Mouse (Mus musculus) CD4-positive, CD25-positive, alpha-beta regulatory T cell, adult 2 months (primary cell): ENCODE results near the gene Atp6v0a2.

Experiments
- DNase-seq: peaks from one replicate; pipeline ENCODE4 v3.0.0-alpha.2; 2012; ENCODE audit warnings: low read depth, low spot score

Gene Atp6v0a2

DNA sequence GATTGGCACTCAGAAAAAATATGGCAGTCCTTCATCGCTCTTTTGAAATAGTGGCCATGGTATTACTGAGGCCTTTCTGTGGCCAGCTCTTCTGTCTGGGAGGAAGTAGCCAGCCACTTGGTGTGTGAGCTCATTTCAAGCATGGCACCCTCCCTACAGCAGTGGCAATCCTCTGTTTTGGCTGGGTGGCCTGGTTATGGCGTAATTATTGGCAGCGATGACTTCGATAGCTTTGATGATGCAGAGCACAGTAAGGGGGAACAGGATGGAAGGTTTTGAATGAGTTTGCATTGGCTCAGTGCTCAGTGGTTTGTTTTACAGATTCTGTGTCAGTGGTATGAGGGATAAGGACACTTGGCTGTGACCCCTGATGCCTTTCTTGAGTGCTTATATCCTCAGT lies 8.3 kb downstream of the Atp6v0a2 start:
- no peak for DNase-seq

DNA sequence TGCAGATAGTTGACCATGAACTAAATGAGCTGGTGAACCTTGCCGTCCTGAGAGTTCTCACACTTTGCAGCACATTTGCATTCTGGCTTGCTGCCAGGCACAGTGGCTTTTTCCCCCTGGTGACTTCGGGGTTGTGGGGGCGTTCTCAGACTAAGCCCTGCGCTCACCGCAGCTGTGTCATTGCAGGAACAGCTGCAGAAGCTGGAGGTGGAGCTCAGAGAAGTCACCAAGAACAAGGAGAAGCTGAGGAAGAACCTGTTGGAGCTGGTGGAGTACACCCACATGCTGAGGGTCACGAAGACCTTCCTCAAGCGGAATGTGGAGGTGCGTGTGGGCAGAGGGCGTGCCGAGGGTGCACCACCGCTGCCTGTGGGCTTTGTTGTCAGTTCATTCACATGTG lies 8.9 kb downstream of the Atp6v0a2 start:
- DNase-seq: peak; percentile 77

GRCm38 (mm10) chr5:124637836-124638235 lies 9.5 kb downstream of the Atp6v0a2 start:
- peak; percentile 30 for DNase-seq

- DNase-seq: no peak
Observed at GRCm38 (mm10) chr5:124713741-124714140, 85.4 kb downstream of the Atp6v0a2 start.

DNA sequence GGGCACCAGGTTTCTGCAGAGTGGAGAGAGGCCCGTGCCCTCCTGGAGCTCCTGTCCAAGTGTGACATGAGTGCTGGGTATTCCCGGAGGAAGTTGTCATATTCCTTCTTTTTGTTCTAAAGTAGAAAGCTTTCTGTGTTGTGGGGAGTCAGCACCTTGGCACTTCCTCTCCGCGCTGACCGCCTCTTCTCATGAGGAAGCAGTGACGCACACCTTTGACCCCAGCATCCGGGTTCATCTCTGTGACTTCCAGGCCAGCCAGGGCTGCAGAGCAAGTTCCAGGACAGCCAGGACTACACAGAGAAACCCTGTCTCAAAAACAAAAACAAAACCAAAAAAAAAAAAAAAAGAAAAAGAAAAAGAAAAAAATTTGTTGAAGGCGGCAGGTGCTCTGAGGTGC lies 86.8 kb downstream of the Atp6v0a2 start:
- DNase-seq: no peak

DNA sequence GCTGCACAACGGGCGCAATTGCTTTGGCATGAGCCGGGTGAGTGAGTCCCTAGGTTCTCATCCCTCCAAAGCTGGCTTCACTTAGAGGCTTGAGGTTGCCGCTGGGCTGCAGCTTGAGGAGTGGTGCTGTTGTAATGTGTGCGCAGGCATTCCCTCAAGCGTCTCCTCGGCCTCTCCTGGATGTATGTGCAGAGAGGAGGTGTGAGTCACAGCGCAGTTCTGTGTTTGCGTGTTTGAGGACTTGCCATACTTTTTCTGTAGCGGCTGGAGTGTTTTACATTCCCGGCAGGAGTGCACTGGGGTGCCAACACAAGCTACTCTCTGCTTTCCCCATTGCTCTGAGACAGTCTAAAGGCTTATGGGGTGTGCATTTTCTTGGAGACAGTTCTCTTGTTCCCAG lies 89.6 kb downstream of the Atp6v0a2 start:
- DNase-seq: no peak

GRCm38 (mm10) chr5:124718396-124718795 lies 90.0 kb downstream of the Atp6v0a2 start:
- no peak for DNase-seq

GRCm38 (mm10) chr5:124723125-124723524 lies 94.7 kb downstream of the Atp6v0a2 start:
- no peak for DNase-seq

DNA sequence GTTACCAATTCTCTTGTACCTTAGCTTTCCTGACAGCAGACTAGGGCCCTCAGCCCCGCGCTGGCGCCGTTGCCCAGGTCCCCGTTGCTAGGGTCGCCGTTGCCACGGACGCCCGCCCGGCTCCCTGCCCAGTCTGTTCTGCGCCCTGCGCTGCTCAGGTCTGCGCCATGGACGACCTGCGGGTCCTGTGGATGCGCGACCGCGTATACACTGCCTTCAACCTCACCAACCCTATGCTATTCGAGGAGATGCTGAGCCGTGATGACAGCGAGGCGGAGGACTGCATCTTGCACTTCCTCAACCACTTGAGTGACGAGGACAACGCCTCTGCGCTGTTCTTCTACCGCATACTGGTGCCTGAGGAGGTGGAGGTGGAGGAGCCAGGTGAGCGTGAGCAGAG lies 96.6 kb downstream of the Atp6v0a2 start, which contains the start of gene Dnah10:
Gene Dnah10 (plus strand): TSS at position 89 of the 400 bp plus-strand sequence.
- no peak for DNase-seq

DNA sequence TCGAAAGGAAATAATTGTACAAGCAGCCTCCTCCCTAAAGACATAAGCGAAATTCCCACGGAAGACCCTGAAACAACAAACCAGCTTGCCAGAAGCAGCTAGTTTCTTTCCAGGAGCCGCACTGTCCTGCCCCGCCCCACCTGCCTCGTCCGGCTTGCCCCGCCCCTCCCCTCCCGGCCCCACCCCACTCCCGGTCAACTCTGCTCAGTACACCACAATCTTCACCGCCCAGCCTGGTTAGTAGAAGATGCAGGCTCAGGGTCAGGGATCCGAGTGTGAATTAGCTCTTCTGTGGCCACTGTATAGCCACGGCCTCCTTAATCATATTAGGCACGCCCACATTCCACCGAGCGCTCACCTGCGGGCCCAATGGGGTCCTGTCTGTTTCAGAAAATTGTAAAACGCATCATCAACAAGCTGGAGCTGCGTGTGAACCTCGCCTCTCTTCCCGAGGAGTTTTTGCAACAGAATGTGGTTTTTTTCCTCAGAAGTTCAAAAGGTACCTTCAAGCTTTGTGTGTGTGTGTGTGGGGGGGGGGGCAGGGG lies 101.4 kb downstream of the Atp6v0a2 start:
- peak; percentile 13 for DNase-seq

GRCm38 (mm10) chr5:124733961-124734360 lies 105.6 kb downstream of the Atp6v0a2 start:
- DNase-seq: no peak

GRCm38 (mm10) chr5:124741898-124742599 lies 113.7 kb downstream of the Atp6v0a2 start:
- DNase-seq: peak; percentile 21

GRCm38 (mm10) chr5:124743841-124744240 lies 115.5 kb downstream of the Atp6v0a2 start:
- no peak for DNase-seq

DNA sequence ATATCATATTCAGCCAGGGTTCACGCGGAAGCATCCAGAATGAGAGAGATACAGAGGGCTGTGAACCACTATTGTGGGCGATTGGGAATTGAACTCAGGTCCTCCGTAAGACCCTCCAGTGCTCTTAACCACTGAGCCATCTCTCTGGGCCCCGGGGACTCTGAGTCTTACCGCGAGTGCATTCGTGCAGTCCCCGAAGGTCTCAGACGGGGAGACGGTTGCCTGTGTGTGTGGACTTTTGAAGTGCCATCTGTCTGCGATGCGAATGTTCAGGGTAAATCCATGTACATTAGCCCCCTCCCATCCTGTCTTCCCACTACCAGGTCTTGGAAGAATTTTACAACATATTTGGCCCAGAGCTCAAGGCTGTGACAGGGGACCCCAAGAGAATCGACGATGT lies 117.8 kb downstream of the Atp6v0a2 start:
- DNase-seq: no peak

GRCm38 (mm10) chr5:124748296-124748695 lies 119.9 kb downstream of the Atp6v0a2 start:
- no peak for DNase-seq

DNA sequence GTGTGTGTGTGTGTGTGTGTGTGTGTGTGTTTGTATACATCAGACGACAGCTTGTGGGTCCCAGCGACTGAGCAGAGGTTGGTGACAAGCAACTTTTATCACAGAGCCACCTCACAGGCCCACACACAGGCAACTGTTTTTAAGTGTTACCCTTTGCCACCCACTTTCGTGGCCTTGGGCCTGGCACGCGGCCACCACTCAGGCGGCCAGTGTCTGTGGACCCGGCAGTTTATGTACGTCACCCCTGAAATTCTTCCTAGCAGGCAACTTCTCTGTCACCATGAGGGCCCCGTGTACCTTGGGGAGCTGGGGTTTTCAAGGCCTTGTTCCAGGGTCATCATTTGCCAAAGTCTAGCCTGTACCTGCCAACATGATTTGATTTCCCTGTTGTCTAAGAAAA lies 123.3 kb downstream of the Atp6v0a2 start:
- no peak for DNase-seq

- DNase-seq: peak; percentile 45
Observed at GRCm38 (mm10) chr5:124761011-124761410, 132.6 kb downstream of the Atp6v0a2 start.

GRCm38 (mm10) chr5:124761787-124762186 lies 133.4 kb downstream of the Atp6v0a2 start:
- DNase-seq: peak; percentile 29
